Mouse (Mus musculus) limb, embryonic 10.5 days (tissue): ENCODE results near the gene Arid5b. TPM values are rescaled to one million over a fixed set of nuclear protein-coding genes. Genes with fewer than 3 reads are reported as not detected.

Source experiments
- DNase-seq: peaks from one replicate; pipeline ENCODE4 v3.0.0-alpha.2; 2017; ENCODE audit warnings: low spot score
- H3K27ac ChIP-seq: fragments of 300-500 bp; sonication (generic); 2 replicates; pipeline ENCODE4 v1.5.1; 2016; ENCODE audit warnings: mild to moderate bottlenecking
- H3K27me3 ChIP-seq: fragments of 300-500 bp; sonication (generic); 2 replicates; pipeline ENCODE4 v1.6.1; 2016; ENCODE audit warnings: low read depth, mild to moderate bottlenecking; ENCODE audit not compliant: poor library complexity, severe bottlenecking
- H3K36me3 ChIP-seq: fragments of 300-500 bp; sonication (generic); 2 replicates; pipeline ENCODE4 v1.6.1; 2016; ENCODE audit warnings: mild to moderate bottlenecking, moderate library complexity
- H3K4me1 ChIP-seq: fragments of 300-500 bp; sonication (generic); 2 replicates; pipeline ENCODE4 v1.6.1; 2016
- H3K4me3 ChIP-seq: fragments of 300-500 bp; sonication (generic); 2 replicates; pipeline ENCODE4 v1.5.1; 2016; ENCODE audit warnings: mild to moderate bottlenecking, moderate library complexity
- H3K9me3 ChIP-seq: fragments of 300-500 bp; sonication (generic); replicated peaks from 2 replicates; pipeline ENCODE4 v1.6.1; 2016; ENCODE audit warnings: mild to moderate bottlenecking
- WGBS: fragments of 180-500 bp; shearing (Covaris S2); methylation state at CpG from one replicate; pipeline ENCODE4 v1.1.7; 2016; 5-methylcytosine and 5-hydroxymethylcytosine counted together
- polyA plus RNA-seq: library from polyadenylated mRNA; unstranded; fragments of >200 nt; fragmentation: Nextera tagmentation; extraction: Ambion mirVana; gene quantifications from 2 replicates; pipeline ENCODE4 v1.2.1, GENCODE M21; 2016

Arid5b gene
- polyA plus RNA-seq, 1 experiment from 2014 or later = 32.9 TPM

DNA sequence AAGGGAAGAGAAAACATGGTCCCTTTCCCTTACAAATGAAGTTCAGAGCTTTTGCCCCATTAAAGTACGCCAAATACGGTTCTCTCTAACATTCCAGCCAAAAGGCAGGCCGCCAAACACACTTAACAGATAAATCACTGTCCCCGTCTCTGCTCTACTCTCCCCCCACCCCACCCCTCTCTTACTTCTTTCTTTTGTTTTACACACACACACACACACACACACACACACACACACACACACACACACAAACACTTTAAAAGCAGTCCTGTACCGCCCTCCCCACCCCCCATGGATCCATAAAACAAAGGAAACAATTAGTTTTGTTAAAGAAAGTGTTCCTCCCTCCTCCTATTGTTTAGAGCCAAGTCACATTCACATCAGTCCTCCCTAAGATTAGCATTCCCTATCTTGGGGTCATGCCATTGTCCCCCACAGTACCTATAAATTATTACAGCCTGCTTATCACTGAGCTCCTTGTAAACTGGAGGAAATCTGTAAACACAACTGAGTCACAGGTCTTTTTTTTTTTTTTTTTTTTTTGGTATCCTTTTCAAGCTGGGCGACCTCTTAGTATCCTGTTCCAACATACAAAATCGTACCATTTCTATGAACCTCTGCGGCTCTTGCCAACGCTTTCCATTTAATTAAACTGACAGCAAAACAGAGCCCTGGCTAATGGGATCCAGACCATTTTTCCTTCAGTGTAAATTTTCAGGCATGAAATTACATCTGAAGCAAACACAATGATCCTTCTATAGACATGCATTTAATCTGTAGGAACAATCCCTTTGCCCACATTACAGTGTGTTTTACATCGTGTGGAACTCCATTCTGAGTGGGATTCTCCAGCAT is 66.3 kb downstream of the Arid5b start:
- H3K36me3 ChIP-seq = peaks cover 33% of the 10 kb centered on the region
- peak overlapping the region; percentile 47 for H3K27ac ChIP-seq
- 23% methylated on average over 10 of the region's 10 CpGs for WGBS
- H3K4me3 ChIP-seq = no peak overlapping the region
- no peak for DNase-seq
- H3K4me1 ChIP-seq = peaks cover 42% of the 10 kb centered on the region
- H3K9me3 ChIP-seq = peaks cover 4% of the 10 kb centered on the region; the same call in 1 of the 2 replicates
- no peaks in the 10 kb centered on the region for H3K27me3 ChIP-seq

DNA sequence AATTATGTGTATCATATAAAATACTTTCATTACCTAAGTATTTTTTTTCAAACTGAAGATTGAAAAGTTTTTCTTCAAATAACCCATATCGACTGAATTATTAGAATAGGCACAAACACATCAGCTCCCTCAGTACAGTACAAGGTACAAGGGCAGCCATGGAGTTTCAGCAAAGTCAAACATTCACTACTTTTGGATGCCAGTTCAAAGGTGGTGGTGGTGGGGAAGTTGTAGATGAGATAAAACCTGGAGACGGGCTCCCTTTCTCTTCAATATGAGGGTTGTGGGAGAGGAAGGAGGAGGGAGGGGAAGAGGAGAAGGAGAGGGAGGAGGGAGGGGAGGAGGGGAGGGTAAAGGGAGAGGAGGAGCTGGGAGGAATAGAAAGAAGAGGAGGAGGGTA is 67.0 kb downstream of the Arid5b start:
- 0 out of 2 replicates have a peak, but pooled peaks cover 2% of the 10 kb centered on the region for H3K9me3 ChIP-seq
- 0 out of 2 replicates have a peak overlapping the region, but pooled peaks have one; percentile 47 for H3K27ac ChIP-seq
- WGBS = 70% methylated on average over 2 of the region's 2 CpGs
- H3K27me3 ChIP-seq = no peaks in the 10 kb centered on the region
- no peak overlapping the region for H3K4me3 ChIP-seq
- H3K36me3 ChIP-seq = peaks cover 27% of the 10 kb centered on the region
- DNase-seq = no peak
- H3K4me1 ChIP-seq = peaks cover 42% of the 10 kb centered on the region

DNA sequence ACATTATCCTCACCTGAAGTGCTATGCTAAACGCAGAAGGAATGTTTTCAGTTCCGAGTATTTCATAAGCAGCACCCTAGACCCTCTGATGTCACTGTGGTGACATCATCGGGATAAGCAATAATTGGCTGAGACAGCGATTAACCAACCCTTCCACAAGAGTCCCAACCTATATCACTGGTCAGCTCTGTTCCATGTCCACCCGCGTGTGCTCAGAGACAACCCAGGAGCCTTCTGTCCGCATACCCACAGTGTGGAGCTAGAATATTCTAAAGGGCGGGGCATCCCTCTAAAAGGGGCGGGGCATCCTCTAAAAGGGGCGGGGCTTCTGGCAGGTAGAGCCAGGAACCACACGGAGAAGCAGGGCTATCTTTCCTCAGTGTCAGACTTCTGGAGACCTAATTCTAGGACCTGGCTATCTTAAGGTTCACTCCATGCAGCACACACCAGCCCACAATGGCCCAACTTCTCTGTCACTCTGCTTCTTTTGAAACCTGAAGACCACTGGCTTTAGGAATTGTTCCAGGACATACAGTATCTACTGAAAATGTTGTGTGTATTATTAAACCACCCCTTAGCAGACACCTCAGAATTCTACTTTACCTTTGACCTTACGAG is 68.4 kb downstream of the Arid5b start:
- Histone ChIP-seq H3K27me3 (no peaks in the 10 kb centered on the region), H3K4me1 (peaks cover 42% of the 10 kb centered on the region), H3K27ac (no peak overlapping the region), H3K4me3 (no peak overlapping the region), H3K36me3 (peaks cover 18% of the 10 kb centered on the region), H3K9me3 (no peaks in the 10 kb centered on the region)
- WGBS = 86% methylated on average over 12 of the region's 12 CpGs
- no peak for DNase-seq

DNA sequence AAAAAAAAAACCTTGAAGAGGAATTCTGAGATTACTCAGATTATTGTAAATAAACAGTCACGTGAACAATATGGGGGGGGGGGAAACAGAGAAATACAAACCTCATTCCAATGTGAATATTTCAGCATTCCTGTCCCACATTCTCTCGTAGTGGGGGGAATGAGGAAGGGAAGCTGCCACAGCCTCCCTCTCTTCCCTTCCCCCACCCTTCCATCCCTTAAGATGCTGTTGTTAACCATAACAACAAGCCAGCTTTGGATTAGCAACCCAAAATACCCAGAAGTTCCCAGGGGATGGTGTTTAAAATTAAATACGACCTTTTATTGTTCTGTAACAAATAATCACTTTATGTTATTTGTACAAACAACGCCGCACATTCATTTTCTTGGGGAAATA is 69.9 kb downstream of the Arid5b start:
- Histone ChIP-seq H3K36me3 (peaks cover 19% of the 10 kb centered on the region), H3K27ac (no peak overlapping the region), H3K27me3 (no peaks in the 10 kb centered on the region), H3K4me1 (peaks cover 42% of the 10 kb centered on the region), H3K9me3 (no peaks in the 10 kb centered on the region), H3K4me3 (no peak overlapping the region)
- no peak for DNase-seq
- WGBS = 63% methylated on average over 5 of the region's 5 CpGs

DNA sequence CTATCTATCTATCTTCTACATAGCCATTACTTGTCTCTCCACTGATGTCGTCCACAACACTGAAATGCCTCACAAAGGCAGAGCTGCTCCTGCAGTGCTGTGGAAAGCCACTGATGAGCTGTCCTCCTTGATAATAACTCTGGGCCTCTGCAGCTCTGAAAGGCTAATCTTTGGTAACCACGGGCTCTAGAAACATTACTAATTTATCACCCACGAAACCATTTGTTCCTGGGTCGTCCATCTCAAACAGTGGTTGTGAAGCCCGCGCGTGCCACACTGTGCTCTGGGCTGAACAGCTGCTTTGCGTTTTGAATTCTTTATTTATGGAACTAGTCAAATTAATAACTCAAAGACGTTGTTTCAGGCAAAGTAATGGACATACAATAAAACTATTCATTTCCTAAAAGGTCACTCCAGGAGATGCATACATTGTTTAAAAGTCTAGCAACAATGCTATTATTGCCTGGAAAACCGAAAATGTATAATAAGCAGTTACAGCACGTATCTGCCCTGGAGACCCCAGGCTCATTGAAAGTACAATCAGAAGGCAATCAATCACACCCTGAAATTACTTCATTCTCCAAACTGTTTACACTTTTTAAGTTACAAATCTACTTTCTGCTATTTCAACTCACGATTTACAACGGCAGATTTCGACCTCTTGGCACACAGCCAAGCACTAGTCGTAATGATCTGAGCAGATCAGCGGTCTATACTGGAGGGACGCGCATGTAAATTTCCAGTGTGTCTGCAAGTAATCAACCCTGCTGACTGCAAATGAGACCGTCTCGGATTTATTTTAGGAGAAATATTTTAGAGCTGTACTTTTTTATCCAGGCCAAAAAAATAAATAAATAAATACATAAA is 70.5 kb downstream of the Arid5b start:
- DNase-seq = peak; percentile 62
- WGBS = 23% methylated on average over 20 of the region's 20 CpGs
- Histone ChIP-seq H3K9me3 (no peaks in the 10 kb centered on the region), H3K36me3 (peaks cover 19% of the 10 kb centered on the region), H3K4me1 (peaks cover 41% of the 10 kb centered on the region), H3K27ac (peak overlapping the region; percentile 44; the same call in 1 of the 2 replicates), H3K4me3 (0 out of 2 replicates have a peak overlapping the region, but pooled peaks have one; percentile 3), H3K27me3 (no peaks in the 10 kb centered on the region)

DNA sequence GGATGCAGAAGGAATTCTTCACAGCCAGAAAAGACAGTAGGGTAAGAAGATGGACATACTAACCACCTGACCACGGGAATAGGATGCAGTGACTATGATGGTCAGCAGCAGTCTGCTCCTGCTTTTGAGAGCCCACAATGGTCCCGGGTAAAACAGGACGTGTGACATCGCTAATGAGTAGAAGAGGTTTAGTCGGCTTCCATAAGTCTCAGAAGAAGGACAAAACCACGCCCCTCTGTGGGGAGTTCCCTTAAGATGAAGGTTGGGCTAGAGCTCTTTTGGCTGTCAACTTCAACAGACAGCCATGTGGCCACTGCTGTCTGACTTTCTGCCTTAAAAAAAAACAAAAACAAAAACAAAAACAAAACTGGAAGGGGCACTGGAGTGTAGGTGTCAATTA is 74.1 kb downstream of the Arid5b start:
- Histone ChIP-seq H3K27ac (no peak overlapping the region), H3K4me3 (no peak overlapping the region), H3K27me3 (no peaks in the 10 kb centered on the region), H3K4me1 (peaks cover 18% of the 10 kb centered on the region), H3K36me3 (peaks cover 46% of the 10 kb centered on the region), H3K9me3 (no peaks in the 10 kb centered on the region)
- 89% methylated on average over 6 of the region's 6 CpGs for WGBS
- no peak for DNase-seq

DNA sequence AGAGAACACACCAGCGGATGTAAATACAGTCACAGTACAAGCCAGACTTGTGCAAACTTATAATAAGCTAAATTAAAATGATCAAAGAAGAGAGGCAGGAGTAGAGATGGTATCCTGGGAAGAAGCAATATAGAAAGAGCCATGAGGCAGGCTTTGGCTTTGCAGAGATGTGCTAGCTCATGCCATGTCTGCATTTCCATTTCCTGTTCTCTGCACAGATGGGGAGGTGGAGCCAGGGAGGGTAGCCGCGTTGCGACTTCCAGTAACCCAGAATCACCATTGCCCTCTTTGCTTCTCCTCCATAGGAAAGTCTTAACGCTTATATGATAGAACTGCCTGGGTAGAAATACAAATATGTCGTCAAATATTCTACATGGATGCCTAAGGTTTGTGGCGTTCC is 74.7 kb downstream of the Arid5b start:
- Histone ChIP-seq H3K4me3 (no peak overlapping the region), H3K27ac (no peak overlapping the region), H3K4me1 (peaks cover 12% of the 10 kb centered on the region), H3K36me3 (peaks cover 50% of the 10 kb centered on the region), H3K9me3 (no peaks in the 10 kb centered on the region), H3K27me3 (no peaks in the 10 kb centered on the region)
- no peak for DNase-seq
- 96% methylated on average over 7 of the region's 7 CpGs for WGBS

DNA sequence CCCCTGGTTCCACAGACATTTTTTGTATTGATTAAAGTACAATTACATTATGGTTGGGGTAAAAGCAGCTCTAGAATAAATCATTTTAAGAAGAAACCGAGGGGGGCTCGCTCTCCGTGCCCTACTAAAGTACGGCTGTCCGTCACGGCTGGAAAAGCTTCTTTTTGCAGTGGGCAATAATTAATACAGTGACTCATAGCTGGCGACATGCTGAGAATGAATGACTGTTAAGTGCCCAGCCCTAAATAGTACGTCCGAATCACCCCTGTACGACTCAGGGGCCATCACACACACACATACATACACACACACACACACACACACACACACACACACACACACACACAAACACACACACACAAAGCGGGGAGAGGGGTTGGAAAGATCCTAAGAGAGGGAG is 75.2 kb downstream of the Arid5b start:
- no peak overlapping the region for H3K27ac ChIP-seq
- H3K36me3 ChIP-seq = peaks cover 50% of the 10 kb centered on the region
- no peaks in the 10 kb centered on the region for H3K27me3 ChIP-seq
- peaks cover 8% of the 10 kb centered on the region for H3K4me1 ChIP-seq
- H3K4me3 ChIP-seq = no peak overlapping the region
- H3K9me3 ChIP-seq = no peaks in the 10 kb centered on the region
- no peak for DNase-seq
- WGBS = 90% methylated on average over 11 of the region's 11 CpGs

DNA sequence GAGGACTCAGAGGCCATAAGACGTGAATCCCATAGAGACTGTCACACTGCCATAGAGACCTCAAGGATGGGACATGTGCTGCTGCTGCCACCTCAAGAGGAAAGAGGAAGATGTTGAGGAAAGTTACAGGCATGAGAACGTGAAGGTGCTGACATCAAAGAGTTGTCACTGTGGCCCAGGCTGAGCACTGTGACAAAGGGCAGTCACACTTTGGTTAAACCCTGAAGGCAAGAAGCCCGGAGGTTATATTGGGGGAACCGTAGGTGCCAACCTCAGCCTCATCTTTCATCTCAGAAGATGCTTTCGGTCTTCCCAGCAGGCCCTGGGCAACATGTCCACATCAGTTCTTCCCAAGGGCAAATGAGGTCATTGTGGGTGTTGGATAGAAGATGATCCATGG is 79.1 kb downstream of the Arid5b start:
- H3K9me3 ChIP-seq = no peaks in the 10 kb centered on the region
- H3K27me3 ChIP-seq = no peaks in the 10 kb centered on the region
- 89% methylated on average over 5 of the region's 5 CpGs for WGBS
- peaks cover 4% of the 10 kb centered on the region for H3K4me1 ChIP-seq
- peaks cover 43% of the 10 kb centered on the region for H3K36me3 ChIP-seq
- DNase-seq = no peak
- H3K27ac ChIP-seq = no peak overlapping the region
- no peak overlapping the region for H3K4me3 ChIP-seq

DNA sequence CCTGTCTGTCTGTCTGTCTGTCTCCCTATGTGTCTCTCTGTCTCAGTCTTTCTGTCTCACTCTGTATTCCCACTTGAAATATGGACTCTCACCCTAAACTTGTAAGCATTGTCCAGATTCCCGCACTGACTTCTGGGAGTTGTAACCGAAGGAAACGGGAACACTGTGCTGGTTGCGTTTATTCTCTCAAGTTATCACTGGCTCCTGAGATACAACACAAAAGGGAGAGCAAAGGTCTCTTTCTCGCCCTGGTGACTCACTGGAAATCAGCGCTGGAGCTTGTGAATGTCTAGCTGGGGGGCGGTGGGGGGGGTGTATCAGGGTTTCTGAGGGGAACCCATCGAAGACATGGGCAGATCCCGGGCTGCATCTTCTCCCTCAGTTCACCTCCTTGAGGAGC is 82.2 kb downstream of the Arid5b start:
- H3K4me3 ChIP-seq = no peak overlapping the region
- no peak overlapping the region for H3K27ac ChIP-seq
- H3K4me1 ChIP-seq = peaks cover 34% of the 10 kb centered on the region
- no peak for DNase-seq
- no peaks in the 10 kb centered on the region for H3K27me3 ChIP-seq
- peaks cover 21% of the 10 kb centered on the region for H3K36me3 ChIP-seq
- no peaks in the 10 kb centered on the region for H3K9me3 ChIP-seq
- WGBS = 82% methylated on average over 9 of the region's 9 CpGs

DNA sequence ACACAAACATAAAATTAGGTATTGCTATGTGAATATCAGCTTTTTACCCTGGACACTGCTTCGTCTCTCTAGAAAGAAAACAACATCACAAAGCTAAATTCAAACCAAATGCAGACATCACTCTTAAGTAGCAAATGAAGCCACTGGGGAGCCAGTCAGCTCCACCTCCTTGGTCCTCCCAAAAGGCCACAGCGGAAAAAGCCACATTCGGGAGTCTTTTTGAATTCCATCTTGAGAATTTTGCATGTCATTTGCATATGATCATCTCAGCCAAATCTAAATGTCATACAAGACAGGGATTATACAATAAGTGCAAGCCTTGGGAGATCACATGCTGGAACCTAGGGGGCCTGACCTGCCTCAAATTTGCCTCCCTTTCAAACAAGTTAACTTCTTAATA is 85.0 kb downstream of the Arid5b start:
- 64% methylated on average over 3 of the region's 3 CpGs for WGBS
- no peaks in the 10 kb centered on the region for H3K27me3 ChIP-seq
- no peak overlapping the region for H3K4me3 ChIP-seq
- H3K4me1 ChIP-seq = peaks cover 50% of the 10 kb centered on the region
- H3K36me3 ChIP-seq = no peaks in the 10 kb centered on the region; the same call in 1 of the 2 replicates
- no peaks in the 10 kb centered on the region for H3K9me3 ChIP-seq
- DNase-seq = no peak
- H3K27ac ChIP-seq = peak overlapping the region; percentile 48

DNA sequence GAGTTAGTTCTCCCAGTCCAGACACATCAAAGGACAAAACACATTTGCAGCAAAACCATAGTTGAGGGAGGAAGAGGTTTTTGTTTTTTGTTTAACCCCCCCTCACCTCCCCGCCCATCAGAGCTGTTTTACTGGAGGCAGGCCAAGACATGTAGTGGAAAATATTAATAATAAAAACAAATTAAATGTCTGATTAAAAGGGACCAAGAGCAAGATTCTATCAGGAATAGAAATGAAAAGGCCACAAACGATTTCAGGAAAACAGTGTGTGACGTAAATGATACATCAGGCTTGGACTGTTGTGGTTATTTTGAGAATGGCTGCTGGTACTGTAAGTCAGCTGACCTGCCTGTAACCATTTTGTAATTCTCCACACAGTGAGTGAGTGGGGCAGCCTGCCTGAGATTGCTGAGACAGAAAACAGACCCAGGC is 85.7 kb downstream of the Arid5b start:
- 52% methylated on average over 3 of the region's 3 CpGs for WGBS
- Histone ChIP-seq H3K36me3 (peaks cover under 1% of the 10 kb centered on the region; the same call in 1 of the 2 replicates), H3K27me3 (no peaks in the 10 kb centered on the region), H3K4me3 (no peak overlapping the region), H3K4me1 (peaks cover 50% of the 10 kb centered on the region), H3K27ac (peak overlapping the region; percentile 48), H3K9me3 (no peaks in the 10 kb centered on the region)
- DNase-seq = no peak
